Mouse (Mus musculus) limb, embryonic 11.5 days (tissue): ENCODE measurements at regions not wholly inside any gene's neighbourhood (a gene's known extent, or its start where the extent isn't known, plus 50 kb on each side); places are given as distances from the start of the nearest gene placed in this dataset. TPM values are rescaled to one million over a fixed set of nuclear protein-coding genes. Genes with fewer than 3 reads are reported as not detected.

Experiments used
- ATAC-seq: fragments of 200-750 bp; cut with Nextera tagmentation; 2 replicates; pipeline ENCODE4 v1.8.0; 2017; ENCODE audit warnings: low read depth; ENCODE audit not compliant: insufficient number of reproducible peaks, low FRiP score, low TSS enrichment
- DNase-seq: peaks from one replicate; pipeline ENCODE4 v3.0.0-alpha.2; 2015; ENCODE audit warnings: low spot score
- H3K27ac ChIP-seq: fragments of 300-500 bp; sonication (generic); replicated peaks from 2 replicates; pipeline ENCODE4 v1.5.1; 2014; ENCODE audit warnings: low read depth, mild to moderate bottlenecking, low read length
- H3K27me3 ChIP-seq: fragments of 300-500 bp; sonication (generic); 2 replicates; pipeline ENCODE4 v1.6.1; 2014; ENCODE audit warnings: mild to moderate bottlenecking, low read length, mixed read lengths; ENCODE audit not compliant: control insufficient read depth, insufficient read depth
- H3K36me3 ChIP-seq: fragments of 300-500 bp; sonication (generic); 2 replicates; pipeline ENCODE4 v1.6.1; 2014; ENCODE audit warnings: mild to moderate bottlenecking, low read length, moderate library complexity, mixed read lengths; ENCODE audit not compliant: control insufficient read depth, insufficient read depth
- H3K4me1 ChIP-seq: fragments of 300-500 bp; sonication (generic); 2 replicates; pipeline ENCODE4 v1.6.1; 2014; ENCODE audit warnings: low read length, mixed read lengths; ENCODE audit not compliant: control insufficient read depth, insufficient read depth
- H3K4me2 ChIP-seq: fragments of 300-500 bp; sonication (generic); 2 replicates; pipeline ENCODE4 v1.6.1; 2014; ENCODE audit warnings: low read depth, mild to moderate bottlenecking, moderate library complexity; ENCODE audit not compliant: severe bottlenecking
- H3K4me3 ChIP-seq: fragments of 300-500 bp; sonication (generic); 2 replicates; pipeline ENCODE4 v1.5.1; 2014; ENCODE audit warnings: low read depth, low read length
- H3K9ac ChIP-seq: fragments of 300-500 bp; sonication (generic); 2 replicates; pipeline ENCODE4 v1.6.1; 2014; ENCODE audit warnings: mild to moderate bottlenecking, low read length
- H3K9me3 ChIP-seq: fragments of 300-500 bp; sonication (generic); 2 replicates; pipeline ENCODE4 v1.6.1; 2016; ENCODE audit warnings: low read length; ENCODE audit not compliant: control insufficient read depth
- WGBS: fragments of 180-500 bp; shearing (Covaris S2); extraction: QIAGEN DNeasy Blood & Tissue Kit; methylation state at CpG from one replicate; pipeline ENCODE4 v1.1.7; 2014; 5-methylcytosine and 5-hydroxymethylcytosine counted together
- microRNA-seq: library from miRNA; unstranded; fragments of <30 nt; microRNA quantifications from one replicate; pipeline ENCODE4, GENCODE M21; 2016

- Histone ChIP-seq H3K9me3 (no peaks in the 10 kb centered on the region), H3K27ac (no peak overlapping the region), H3K9ac (no peak overlapping the region), H3K36me3 (no peaks in the 10 kb centered on the region), H3K4me1 (no peaks in the 10 kb centered on the region), H3K4me3 (no peak overlapping the region), H3K27me3 (no peaks in the 10 kb centered on the region), H3K4me2 (no peak overlapping the region)
- DNase-seq (no peak), ATAC-seq (no peak)
- WGBS, result 75% methylated on average over 2 of the region's 2 CpGs
These were observed 50.0 kb upstream of the Klf7 start for GRCm38 (mm10) chr1:64172122-64172521.

Small RNA genes in the stretch of these regions (microRNA-seq; reads per million reads assigned to microRNA genes)
- not detected for gene Gm25748
